Mouse (Mus musculus): ENCODE data around the gene Agpat2. TPM values are rescaled to one million over a fixed set of nuclear protein-coding genes. Genes with fewer than 3 reads are reported as not detected.
A peak's percentile ranks its signal among the peaks of the same experiment; 100 is the strongest.

Agpat2 gene
- polyA plus RNA-seq, 1 experiment from 2014 or later, result 4.0 TPM

DNA sequence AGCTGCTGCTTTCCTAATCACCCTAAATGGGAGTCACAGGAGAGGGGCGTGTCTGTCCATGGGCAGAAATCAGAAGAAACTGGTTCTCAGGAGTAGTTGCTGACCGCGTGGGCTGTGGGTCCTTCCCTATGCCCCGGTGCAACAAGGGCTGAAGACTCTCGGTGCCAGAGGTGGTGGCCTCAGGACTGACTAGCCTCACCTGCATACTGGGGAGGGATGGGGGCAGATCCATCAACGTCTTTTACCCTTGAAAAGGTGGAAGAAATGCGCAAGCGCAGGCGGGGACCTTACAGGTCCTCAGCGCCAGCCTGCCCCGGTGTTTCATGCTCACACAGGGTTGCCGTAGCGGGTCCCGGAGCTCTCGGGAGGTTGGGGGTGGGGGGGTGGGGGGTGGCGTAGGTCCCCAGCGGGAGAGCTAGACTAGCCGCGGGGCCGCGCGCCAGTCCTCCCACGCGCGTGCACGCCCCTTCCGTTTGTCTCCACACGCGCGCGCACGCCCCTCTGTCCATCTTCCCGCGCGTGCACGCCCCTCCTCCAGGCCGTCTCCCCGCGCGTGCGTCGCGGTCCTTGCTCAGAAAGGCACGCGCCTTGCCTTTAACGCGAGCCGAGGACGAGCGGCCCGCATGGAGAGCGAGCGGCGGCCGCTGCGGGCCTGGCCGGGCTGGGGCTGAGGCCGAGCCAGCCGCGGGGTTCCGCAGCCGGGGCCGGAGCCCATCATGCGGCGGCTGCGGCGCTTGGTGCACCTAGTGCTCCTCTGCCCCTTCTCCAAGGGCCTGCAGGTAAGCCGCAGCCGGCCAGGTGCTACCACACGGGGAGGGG is 23.9 kb upstream of the Agpat2 start, which contains the start of gene Fam69b:
Gene Fam69b (plus strand): TSS at position 537 of the 819 bp plus-strand sequence.
- Histone ChIP-seq H3K4me3 (ENCODE audit: low read depth, low read length) (peak within 1 kb of the TSS; percentile 90), H3K4me1 (ENCODE audit: control insufficient read depth, insufficient read depth, low read length) (peaks cover 42% of the 10 kb centered on the region), H3K9me3 (replicated peaks; ENCODE audit: control insufficient read depth, low read length, poor library complexity, severe bottlenecking) (no peaks in the 10 kb centered on the region), H3K9ac (ENCODE audit: low read depth, low read length) (peak within 1 kb of the TSS; percentile 99), H3K27ac (ENCODE audit: low read length) (peak within 1 kb of the TSS; percentile 93), H3K4me2 (ENCODE audit: low read length) (peak within 1 kb of the TSS; percentile 100), H3K27me3 (ENCODE audit: control insufficient read depth, insufficient read depth, low read depth, low read length) (no peaks in the 10 kb centered on the region), H3K36me3 (ENCODE audit: control insufficient read depth, insufficient read depth, low read length) (no peaks in the 10 kb centered on the region)
- ATAC-seq, result peak; percentile 78
- WGBS, result under 1% methylated on average over 58 of the region's 70 CpGs

DNA sequence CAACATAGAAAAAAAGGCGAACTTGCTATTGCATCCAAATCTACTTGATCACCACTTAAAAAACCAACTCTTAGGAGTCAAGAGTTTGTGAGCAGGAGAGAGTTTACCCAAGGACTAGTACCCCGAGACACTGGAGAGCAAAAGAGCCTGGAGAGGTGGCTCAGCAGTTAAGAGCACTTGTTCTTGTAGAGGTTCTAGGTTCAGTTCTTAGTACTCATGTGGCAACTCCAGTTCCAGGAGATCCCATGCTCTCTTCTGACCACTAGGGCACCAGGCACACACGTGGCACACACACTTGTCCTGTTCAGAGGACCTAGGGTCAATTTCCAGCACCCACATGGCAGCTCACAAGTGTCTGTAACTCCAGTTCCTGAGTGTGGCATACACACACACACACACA is 21.9 kb upstream of the Agpat2 start:
- no peak overlapping the region for H3K9ac ChIP-seq (ENCODE audit: low read depth, low read length)
- H3K27ac ChIP-seq (ENCODE audit: low read length), result no peak overlapping the region
- no peak overlapping the region for H3K4me2 ChIP-seq (ENCODE audit: low read length)
- ATAC-seq, result no peak
- no peaks in the 10 kb centered on the region for H3K36me3 ChIP-seq (ENCODE audit: control insufficient read depth, insufficient read depth, low read length)
- H3K4me3 ChIP-seq (ENCODE audit: low read depth, low read length), result no peak overlapping the region
- no peaks in the 10 kb centered on the region for H3K9me3 ChIP-seq (replicated peaks; ENCODE audit: control insufficient read depth, low read length, poor library complexity, severe bottlenecking)
- H3K27me3 ChIP-seq (ENCODE audit: control insufficient read depth, insufficient read depth, low read depth, low read length), result no peaks in the 10 kb centered on the region
- peaks cover 25% of the 10 kb centered on the region for H3K4me1 ChIP-seq (ENCODE audit: control insufficient read depth, insufficient read depth, low read length)
- 76% methylated on average over 3 of the region's 3 CpGs for WGBS

DNA sequence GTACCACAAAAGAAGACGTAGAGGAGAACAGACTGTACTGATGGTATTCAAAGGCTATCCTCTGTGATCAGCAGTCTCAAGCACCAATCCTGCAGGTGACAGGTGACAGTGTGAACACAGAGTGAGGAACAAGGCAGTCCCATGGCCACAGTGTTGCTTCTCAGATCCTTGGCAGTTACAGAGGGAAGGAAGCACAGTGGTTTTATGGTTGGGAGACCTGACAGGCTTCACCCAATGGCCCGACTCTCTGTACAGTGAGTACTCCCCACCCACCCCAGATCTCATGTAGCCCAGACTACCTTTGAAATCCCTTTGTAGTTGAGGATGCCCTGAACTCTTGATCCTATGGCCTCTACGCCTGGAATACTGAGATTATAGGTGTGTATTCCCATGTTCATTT is 21.2 kb upstream of the Agpat2 start:
- no peak for ATAC-seq
- H3K36me3 ChIP-seq (ENCODE audit: control insufficient read depth, insufficient read depth, low read length), result no peaks in the 10 kb centered on the region
- no peak overlapping the region for H3K27ac ChIP-seq (ENCODE audit: low read length)
- no peaks in the 10 kb centered on the region for H3K27me3 ChIP-seq (ENCODE audit: control insufficient read depth, insufficient read depth, low read depth, low read length)
- H3K9ac ChIP-seq (ENCODE audit: low read depth, low read length), result no peak overlapping the region
- H3K4me1 ChIP-seq (ENCODE audit: control insufficient read depth, insufficient read depth, low read length), result peaks cover 18% of the 10 kb centered on the region
- H3K9me3 ChIP-seq (replicated peaks; ENCODE audit: control insufficient read depth, low read length, poor library complexity, severe bottlenecking), result no peaks in the 10 kb centered on the region
- H3K4me3 ChIP-seq (ENCODE audit: low read depth, low read length), result no peak overlapping the region
- H3K4me2 ChIP-seq (ENCODE audit: low read length), result no peak overlapping the region
- WGBS, result 79% methylated on average over 3 of the region's 3 CpGs

DNA sequence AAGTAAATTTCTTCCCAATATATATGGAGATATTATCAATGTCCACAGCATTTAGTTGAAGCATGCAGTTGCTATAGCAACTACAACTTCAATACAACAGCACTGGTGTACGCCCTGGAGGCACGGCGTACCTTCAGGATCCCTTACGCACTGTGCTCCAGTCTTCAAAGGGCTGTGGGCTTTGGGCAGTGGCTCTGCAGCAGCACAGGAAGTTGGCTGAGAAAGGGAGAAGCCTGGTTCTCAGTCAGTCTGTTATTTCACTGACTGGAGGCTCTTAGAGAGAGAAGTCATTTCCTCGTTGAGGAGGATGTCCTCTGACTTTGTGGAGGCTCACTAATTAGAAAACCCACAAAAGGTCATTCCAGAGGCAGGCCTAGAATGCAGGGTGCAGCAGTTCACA is 18.8 kb upstream of the Agpat2 start:
- WGBS, result 59% methylated on average over 5 of the region's 5 CpGs
- H3K9ac ChIP-seq (ENCODE audit: low read depth, low read length), result no peak overlapping the region

DNA sequence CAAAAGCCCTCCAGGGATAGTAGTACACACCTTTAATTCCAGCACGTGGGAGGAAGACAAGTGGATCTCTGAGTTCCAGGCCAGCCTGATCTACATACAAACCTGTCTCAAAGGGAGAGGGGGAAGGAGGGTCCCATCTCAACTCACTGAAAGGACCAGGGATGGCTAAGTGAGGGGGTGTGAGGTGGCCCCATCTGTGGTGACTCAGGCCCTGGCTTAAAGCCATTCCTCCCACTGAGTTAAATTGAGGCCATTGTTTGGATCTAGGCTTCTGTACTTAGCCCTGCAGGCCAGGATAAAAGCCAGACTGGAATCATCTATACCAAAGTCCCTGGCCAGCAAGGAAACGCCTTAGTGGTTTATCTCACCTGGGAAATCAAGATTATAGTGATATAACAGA is 17.0 kb upstream of the Agpat2 start:
- no peak overlapping the region for H3K4me2 ChIP-seq (ENCODE audit: low read length)
- H3K4me1 ChIP-seq (ENCODE audit: control insufficient read depth, insufficient read depth, low read length), result no peaks in the 10 kb centered on the region
- ATAC-seq, result no peak
- no peaks in the 10 kb centered on the region for H3K9me3 ChIP-seq (replicated peaks; ENCODE audit: control insufficient read depth, low read length, poor library complexity, severe bottlenecking)
- H3K27me3 ChIP-seq (ENCODE audit: control insufficient read depth, insufficient read depth, low read depth, low read length), result no peaks in the 10 kb centered on the region
- H3K27ac ChIP-seq (ENCODE audit: low read length), result no peak overlapping the region
- H3K9ac ChIP-seq (ENCODE audit: low read depth, low read length), result no peak overlapping the region
- 38% methylated on average over 2 of the region's 2 CpGs for WGBS
- H3K36me3 ChIP-seq (ENCODE audit: control insufficient read depth, insufficient read depth, low read length), result no peaks in the 10 kb centered on the region
- no peak overlapping the region for H3K4me3 ChIP-seq (ENCODE audit: low read depth, low read length)

More for the DNA sequence above, 18.8 kb upstream of the Agpat2 start:
- ATAC-seq, result no peak
- Histone ChIP-seq H3K36me3 (ENCODE audit: control insufficient read depth, insufficient read depth, low read length) (no peaks in the 10 kb centered on the region), H3K27me3 (ENCODE audit: control insufficient read depth, insufficient read depth, low read depth, low read length) (no peaks in the 10 kb centered on the region), H3K4me1 (ENCODE audit: control insufficient read depth, insufficient read depth, low read length) (peaks cover 3% of the 10 kb centered on the region; the same call in 1 of the 2 replicates), H3K4me2 (ENCODE audit: low read length) (no peak overlapping the region), H3K4me3 (ENCODE audit: low read depth, low read length) (no peak overlapping the region), H3K9me3 (replicated peaks; ENCODE audit: control insufficient read depth, low read length, poor library complexity, severe bottlenecking) (no peaks in the 10 kb centered on the region), H3K27ac (ENCODE audit: low read length) (no peak overlapping the region)

DNA sequence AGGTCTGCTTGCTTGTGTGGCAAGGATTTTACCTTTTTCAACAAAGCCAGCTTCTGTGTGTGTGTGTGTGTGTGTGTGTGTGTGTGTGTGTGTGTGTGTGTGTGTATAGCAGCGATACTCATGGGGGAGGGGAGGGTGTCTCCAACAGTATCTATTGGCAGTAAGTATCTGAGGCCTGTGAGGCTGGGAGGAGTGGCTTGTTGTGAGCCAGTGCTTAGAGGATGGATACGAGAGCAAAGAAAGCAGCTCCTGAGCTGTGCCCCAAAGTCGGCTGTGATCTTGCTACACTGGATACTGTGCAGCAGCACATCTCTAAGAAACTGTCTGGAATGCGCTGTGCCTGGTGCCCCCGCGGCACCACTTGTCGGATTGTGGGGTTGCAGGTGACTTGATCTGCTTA is 13.7 kb upstream of the Agpat2 start:
- Histone ChIP-seq H3K4me1 (ENCODE audit: control insufficient read depth, insufficient read depth, low read length) (no peaks in the 10 kb centered on the region), H3K4me2 (ENCODE audit: low read length) (no peak overlapping the region), H3K9ac (ENCODE audit: low read depth, low read length) (no peak overlapping the region), H3K27me3 (ENCODE audit: control insufficient read depth, insufficient read depth, low read depth, low read length) (no peaks in the 10 kb centered on the region), H3K4me3 (ENCODE audit: low read depth, low read length) (no peak overlapping the region), H3K36me3 (ENCODE audit: control insufficient read depth, insufficient read depth, low read length) (no peaks in the 10 kb centered on the region), H3K27ac (ENCODE audit: low read length) (no peak overlapping the region), H3K9me3 (replicated peaks; ENCODE audit: control insufficient read depth, low read length, poor library complexity, severe bottlenecking) (no peaks in the 10 kb centered on the region)
- 53% methylated on average over 7 of the region's 7 CpGs for WGBS
- ATAC-seq, result no peak

DNA sequence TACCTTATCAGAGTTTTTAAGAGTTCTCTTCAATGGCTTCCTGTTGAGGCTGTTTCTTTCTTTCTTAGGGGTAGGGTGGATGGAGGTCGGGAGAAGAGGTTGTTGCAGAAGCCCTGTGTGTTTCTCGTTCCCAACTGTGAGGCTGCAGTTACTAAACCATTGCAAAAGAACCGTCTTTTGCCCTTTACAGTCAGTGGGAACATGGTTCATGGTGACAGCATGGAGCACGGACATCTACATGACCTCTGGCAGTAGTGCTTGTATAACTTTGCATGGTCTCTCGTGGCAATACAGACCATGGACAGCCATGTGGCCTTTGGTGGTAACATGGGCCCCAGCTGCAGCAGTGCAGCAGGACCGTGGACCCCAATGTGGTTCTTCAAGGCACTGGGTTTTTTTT is 13.1 kb upstream of the Agpat2 start:
- ATAC-seq, result no peak
- no peaks in the 10 kb centered on the region for H3K36me3 ChIP-seq (ENCODE audit: control insufficient read depth, insufficient read depth, low read length)
- no peak overlapping the region for H3K27ac ChIP-seq (ENCODE audit: low read length)
- H3K4me3 ChIP-seq (ENCODE audit: low read depth, low read length), result no peak overlapping the region
- no peaks in the 10 kb centered on the region for H3K27me3 ChIP-seq (ENCODE audit: control insufficient read depth, insufficient read depth, low read depth, low read length)
- no peaks in the 10 kb centered on the region for H3K4me1 ChIP-seq (ENCODE audit: control insufficient read depth, insufficient read depth, low read length)
- 82% methylated on average over 6 of the region's 6 CpGs for WGBS
- H3K9me3 ChIP-seq (replicated peaks; ENCODE audit: control insufficient read depth, low read length, poor library complexity, severe bottlenecking), result no peaks in the 10 kb centered on the region
- no peak overlapping the region for H3K4me2 ChIP-seq (ENCODE audit: low read length)
- no peak overlapping the region for H3K9ac ChIP-seq (ENCODE audit: low read depth, low read length)

DNA sequence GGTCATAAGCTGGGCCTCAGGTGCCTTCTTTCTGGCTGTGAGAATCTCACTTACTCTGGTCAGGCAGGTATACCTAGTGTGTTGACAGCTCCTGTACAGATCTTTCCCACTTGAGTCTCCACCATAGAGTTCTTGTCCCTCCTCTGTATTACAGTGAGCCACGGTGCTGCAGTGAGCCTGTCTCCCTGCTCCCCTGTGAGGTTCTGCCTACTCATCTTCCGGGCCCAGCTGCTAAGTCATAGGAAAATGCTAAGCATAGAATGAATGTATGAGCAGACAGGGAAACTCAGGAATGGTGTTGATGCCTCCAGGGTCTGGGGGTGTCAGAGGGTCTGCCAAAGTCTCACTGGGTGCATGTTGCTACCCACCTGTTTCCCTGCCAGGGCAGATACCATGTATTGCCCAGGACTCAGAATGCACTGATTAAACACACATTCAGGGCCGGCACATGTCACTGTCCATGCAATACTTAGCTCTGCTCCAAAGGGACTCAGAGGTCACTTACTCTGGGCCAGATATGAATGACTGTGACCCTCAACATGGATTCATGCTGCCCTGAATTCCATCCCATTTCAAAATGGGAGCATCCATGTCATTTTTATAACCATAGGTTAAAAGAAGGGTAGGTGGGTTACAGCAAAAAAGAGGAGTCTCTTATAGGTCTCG is 11.4 kb upstream of the Agpat2 start:
- WGBS, result 86% methylated on average over 4 of the region's 4 CpGs
- no peaks in the 10 kb centered on the region for H3K36me3 ChIP-seq (ENCODE audit: control insufficient read depth, insufficient read depth, low read length)
- no peak for ATAC-seq
- no peaks in the 10 kb centered on the region for H3K27me3 ChIP-seq (ENCODE audit: control insufficient read depth, insufficient read depth, low read depth, low read length)
- no peak overlapping the region for H3K4me3 ChIP-seq (ENCODE audit: low read depth, low read length)
- H3K4me1 ChIP-seq (ENCODE audit: control insufficient read depth, insufficient read depth, low read length), result no peaks in the 10 kb centered on the region
- H3K4me2 ChIP-seq (ENCODE audit: low read length), result no peak overlapping the region
- H3K27ac ChIP-seq (ENCODE audit: low read length), result no peak overlapping the region
- H3K9ac ChIP-seq (ENCODE audit: low read depth, low read length), result no peak overlapping the region
- H3K9me3 ChIP-seq (replicated peaks; ENCODE audit: control insufficient read depth, low read length, poor library complexity, severe bottlenecking), result no peaks in the 10 kb centered on the region

DNA sequence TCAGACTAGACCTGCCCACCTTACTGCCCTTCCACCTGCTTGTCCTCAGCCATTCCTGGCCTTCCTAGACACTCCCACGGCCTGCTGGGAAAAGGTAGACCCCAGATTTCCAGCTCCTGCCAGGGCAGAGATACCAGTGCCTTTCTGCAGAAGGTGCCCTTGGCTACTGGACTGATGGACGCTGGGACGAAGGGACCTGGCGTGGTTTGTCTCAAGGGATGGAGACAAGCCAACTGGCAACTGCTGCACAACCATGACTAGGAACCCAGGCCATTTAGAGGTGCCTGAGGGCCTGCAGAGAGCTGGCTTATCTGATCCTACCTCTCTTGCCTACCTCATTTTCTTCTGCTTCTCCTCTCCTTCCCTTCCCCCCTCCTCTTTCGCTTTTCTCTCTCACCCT is 10.7 kb upstream of the Agpat2 start:
- Histone ChIP-seq H3K27me3 (ENCODE audit: control insufficient read depth, insufficient read depth, low read depth, low read length) (no peaks in the 10 kb centered on the region), H3K4me2 (ENCODE audit: low read length) (no peak overlapping the region), H3K4me1 (ENCODE audit: control insufficient read depth, insufficient read depth, low read length) (no peaks in the 10 kb centered on the region), H3K4me3 (ENCODE audit: low read depth, low read length) (no peak overlapping the region), H3K27ac (ENCODE audit: low read length) (no peak overlapping the region), H3K36me3 (ENCODE audit: control insufficient read depth, insufficient read depth, low read length) (no peaks in the 10 kb centered on the region), H3K9me3 (replicated peaks; ENCODE audit: control insufficient read depth, low read length, poor library complexity, severe bottlenecking) (no peaks in the 10 kb centered on the region), H3K9ac (ENCODE audit: low read depth, low read length) (no peak overlapping the region)
- WGBS, result 86% methylated on average over 5 of the region's 5 CpGs
- ATAC-seq, result no peak
